Mouse (Mus musculus) stomach, embryonic 15.5 days (tissue): ENCODE data around the gene Serp1. TPM values are rescaled to one million over a fixed set of nuclear protein-coding genes. Genes with fewer than 3 reads are reported as not detected.
"Not testable (repeated sequence)": the region's sequence is repeated elsewhere in the genome, so short reads cannot be mapped to it uniquely, and the experiment has no call there.

ENCODE experiments used
- ATAC-seq: fragments of 200-750 bp; cut with Nextera tagmentation; 2 replicates; pipeline ENCODE4 v1.8.0; 2017; ENCODE audit warnings: low read depth, moderate number of reproducible peaks, moderate TSS enrichment; ENCODE audit not compliant: insufficient read depth, low FRiP score
- H3K27ac ChIP-seq: fragments of 300-500 bp; sonication (generic); 2 replicates; pipeline ENCODE4 v1.5.1; 2015; ENCODE audit warnings: mild to moderate bottlenecking, inconsistent platforms
- H3K27me3 ChIP-seq: fragments of 300-500 bp; sonication (generic); replicated peaks from 2 replicates; pipeline ENCODE4 v1.6.1; 2015; ENCODE audit warnings: inconsistent platforms
- H3K36me3 ChIP-seq: fragments of 300-500 bp; sonication (generic); 2 replicates; pipeline ENCODE4 v1.6.1; 2015; ENCODE audit warnings: inconsistent platforms
- H3K4me1 ChIP-seq: fragments of 300-500 bp; sonication (generic); 2 replicates; pipeline ENCODE4 v1.6.1; 2015; ENCODE audit warnings: inconsistent platforms
- H3K4me2 ChIP-seq: fragments of 300-500 bp; sonication (generic); 2 replicates; pipeline ENCODE4 v1.6.1; 2015; ENCODE audit warnings: mild to moderate bottlenecking, inconsistent platforms
- H3K4me3 ChIP-seq: fragments of 300-500 bp; sonication (generic); replicated peaks from 2 replicates; pipeline ENCODE4 v1.5.1; 2015; ENCODE audit warnings: inconsistent platforms
- H3K9ac ChIP-seq: fragments of 300-500 bp; sonication (generic); 2 replicates; pipeline ENCODE4 v1.6.1; 2015; ENCODE audit warnings: inconsistent platforms
- H3K9me3 ChIP-seq: fragments of 300-500 bp; sonication (generic); 2 replicates; pipeline ENCODE4 v1.6.1; 2016; ENCODE audit warnings: inconsistent platforms
- WGBS: fragments of 180-500 bp; shearing (Covaris S2); methylation state at CpG from one replicate; pipeline ENCODE4 v1.1.7; 2015; 5-methylcytosine and 5-hydroxymethylcytosine counted together
- polyA plus RNA-seq: library from polyadenylated mRNA; unstranded; fragments of >200 nt; fragmentation: Nextera tagmentation; extraction: Ambion mirVana; gene quantifications from 2 replicates; pipeline ENCODE4 v1.2.1, GENCODE M21; 2015

The Serp1 gene
- polyA plus RNA-seq, 1 experiment from 2014 or later: 218 TPM

GRCm38 (mm10) chr3:58503720-58504333 is 21.9 kb downstream of the Serp1 start:
- Histone ChIP-seq H3K36me3 (no peaks in the 10 kb centered on the region), H3K9ac (no peak overlapping the region), H3K27me3 (no peaks in the 10 kb centered on the region), H3K4me3 (no peak overlapping the region), H3K4me2 (no peak overlapping the region), H3K9me3 (no peaks in the 10 kb centered on the region), H3K27ac (no peak overlapping the region), H3K4me1 (no peaks in the 10 kb centered on the region)
- WGBS: 51% methylated on average over 3 of the region's 3 CpGs
- ATAC-seq: no peak

GRCm38 (mm10) chr3:58501961-58502360 is 23.7 kb downstream of the Serp1 start:
- Histone ChIP-seq H3K27ac (no peak overlapping the region), H3K4me1 (no peaks in the 10 kb centered on the region), H3K9me3 (no peaks in the 10 kb centered on the region), H3K4me2 (no peak overlapping the region), H3K27me3 (no peaks in the 10 kb centered on the region), H3K4me3 (no peak overlapping the region), H3K9ac (no peak overlapping the region), H3K36me3 (no peaks in the 10 kb centered on the region)
- WGBS: 42% methylated on average over 2 of the region's 2 CpGs
- ATAC-seq: no peak

- Histone ChIP-seq H3K9ac (no peak overlapping the region), H3K36me3 (no peaks in the 10 kb centered on the region), H3K27ac (no peak overlapping the region), H3K9me3 (no peaks in the 10 kb centered on the region), H3K27me3 (no peaks in the 10 kb centered on the region), H3K4me1 (no peaks in the 10 kb centered on the region), H3K4me2 (no peak overlapping the region), H3K4me3 (no peak overlapping the region)
- no peak for ATAC-seq
- WGBS: 74% methylated on average over 4 of the region's 4 CpGs
Observed at GRCm38 (mm10) chr3:58493621-58494020, 32.1 kb downstream of the Serp1 start.

- Histone ChIP-seq H3K27ac (no peak overlapping the region), H3K27me3 (no peaks in the 10 kb centered on the region), H3K4me1 (no peaks in the 10 kb centered on the region), H3K9ac (no peak overlapping the region), H3K9me3 (no peaks in the 10 kb centered on the region), H3K4me3 (no peak overlapping the region), H3K36me3 (no peaks in the 10 kb centered on the region), H3K4me2 (no peak overlapping the region)
- no peak for ATAC-seq
- 68% methylated on average over 7 of the region's 7 CpGs for WGBS
Observed at GRCm38 (mm10) chr3:58490787-58491186, 34.9 kb downstream of the Serp1 start.

- Histone ChIP-seq H3K27ac (no peak overlapping the region), H3K4me1 (no peaks in the 10 kb centered on the region), H3K9ac (no peak overlapping the region), H3K4me2 (no peak overlapping the region), H3K4me3 (no peak overlapping the region), H3K27me3 (no peaks in the 10 kb centered on the region), H3K9me3 (no peaks in the 10 kb centered on the region), H3K36me3 (no peaks in the 10 kb centered on the region)
- 72% methylated on average over 8 of the region's 8 CpGs for WGBS
- ATAC-seq: no peak
Observed at GRCm38 (mm10) chr3:58487999-58488775, 37.5 kb downstream of the Serp1 start.

- no peak for ATAC-seq
- no peaks in the 10 kb centered on the region for H3K36me3 ChIP-seq
- H3K4me2 ChIP-seq: no peak overlapping the region
- H3K4me3 ChIP-seq: no peak overlapping the region
- no peaks in the 10 kb centered on the region for H3K9me3 ChIP-seq
- no peaks in the 10 kb centered on the region for H3K4me1 ChIP-seq
- no peak overlapping the region for H3K9ac ChIP-seq
- 69% methylated on average over 3 of the region's 3 CpGs for WGBS
- no peaks in the 10 kb centered on the region for H3K27me3 ChIP-seq
- H3K27ac ChIP-seq: no peak overlapping the region
Observed at GRCm38 (mm10) chr3:58487121-58487520, 38.6 kb downstream of the Serp1 start.

- Histone ChIP-seq H3K4me1 (no peaks in the 10 kb centered on the region), H3K4me3 (no peak overlapping the region), H3K27me3 (no peaks in the 10 kb centered on the region), H3K36me3 (no peaks in the 10 kb centered on the region), H3K9ac (no peak overlapping the region), H3K9me3 (no peaks in the 10 kb centered on the region), H3K4me2 (no peak overlapping the region), H3K27ac (no peak overlapping the region)
- no peak for ATAC-seq
- WGBS: 71% methylated on average over 7 of the region's 7 CpGs
Observed at GRCm38 (mm10) chr3:58485883-58486282, 39.8 kb downstream of the Serp1 start.

GRCm38 (mm10) chr3:58478755-58479455 is 46.8 kb downstream of the Serp1 start:
- no peaks in the 10 kb centered on the region for H3K36me3 ChIP-seq
- no peak overlapping the region for H3K27ac ChIP-seq
- no peak overlapping the region for H3K4me3 ChIP-seq
- H3K4me1 ChIP-seq: no peaks in the 10 kb centered on the region
- no peaks in the 10 kb centered on the region for H3K9me3 ChIP-seq
- ATAC-seq: no peak
- WGBS: 84% methylated on average over 2 of the region's 2 CpGs
- H3K27me3 ChIP-seq: no peaks in the 10 kb centered on the region
- H3K4me2 ChIP-seq: no peak overlapping the region
- no peak overlapping the region for H3K9ac ChIP-seq

- not testable (repeated sequence) for H3K36me3 ChIP-seq, H3K9ac ChIP-seq, H3K4me3 ChIP-seq, H3K9me3 ChIP-seq, H3K27me3 ChIP-seq, ATAC-seq, H3K4me1 ChIP-seq, H3K27ac ChIP-seq, H3K4me2 ChIP-seq
- WGBS: 94% methylated on average over 1 of the region's 1 CpGs
Observed at GRCm38 (mm10) chr3:58475298-58475697, 50.4 kb downstream of the Serp1 start.

Other genes starting within 250 kb of the Serp1 start
- 10.5 and 11.0 TPM in 2 replicates for gene Tsc22d2, start 111.2 kb downstream of the Serp1 start, polyA plus RNA-seq
- gene Eif2a, start 71 bp downstream of the Serp1 start, polyA plus RNA-seq: 48.1 and 55.6 TPM in 2 replicates
- 19.4 and 20.3 TPM in 2 replicates for gene Selenot, start 50.7 kb upstream of the Serp1 start, polyA plus RNA-seq
- gene Erich6, start 111.3 kb upstream of the Serp1 start, polyA plus RNA-seq: not detected in 2 replicates
- gene Siah2, start 166.5 kb upstream of the Serp1 start, polyA plus RNA-seq: 5.4 and 6.0 TPM in 2 replicates